Mouse (Mus musculus) liver, embryonic 16.5 days (tissue): ENCODE measurements at regions not wholly inside any gene's neighbourhood (a gene's known extent, or its start where the extent isn't known, plus 50 kb on each side); places are given as distances from the start of the nearest gene placed in this dataset.
"Not testable (repeated sequence)": the region's sequence is repeated elsewhere in the genome, so short reads cannot be mapped to it uniquely, and the experiment has no call there.

Source experiments
- ATAC-seq: fragments of 200-750 bp; cut with Nextera tagmentation; 2 replicates; pipeline ENCODE4 v1.8.0; 2017; ENCODE audit warnings: low read depth, mild to moderate bottlenecking, moderate number of reproducible peaks, moderate library complexity
- H3K27ac ChIP-seq: fragments of 300-500 bp; sonication (generic); 2 replicates; pipeline ENCODE4 v1.5.1; 2014; ENCODE audit warnings: mild to moderate bottlenecking, low read length
- H3K27me3 ChIP-seq: fragments of 300-500 bp; sonication (generic); 2 replicates; pipeline ENCODE4 v1.6.1; 2014; ENCODE audit warnings: low read depth, low read length, mixed read lengths; ENCODE audit not compliant: control insufficient read depth, insufficient read depth
- H3K36me3 ChIP-seq: fragments of 300-500 bp; sonication (generic); 2 replicates; pipeline ENCODE4 v1.6.1; 2014; ENCODE audit warnings: mild to moderate bottlenecking; ENCODE audit not compliant: control insufficient read depth, insufficient read depth
- H3K4me1 ChIP-seq: fragments of 300-500 bp; sonication (generic); 2 replicates; pipeline ENCODE4 v1.6.1; 2014; ENCODE audit warnings: low read depth, low read length, mixed read lengths; ENCODE audit not compliant: control insufficient read depth
- H3K4me2 ChIP-seq: fragments of 300-500 bp; sonication (generic); 2 replicates; pipeline ENCODE4 v1.6.1; 2014; ENCODE audit warnings: low read depth, low read length, mixed read lengths
- H3K4me3 ChIP-seq: fragments of 300-500 bp; sonication (generic); 2 replicates; pipeline ENCODE4 v1.5.1; 2014; ENCODE audit warnings: low read depth, mild to moderate bottlenecking, low read length
- H3K9ac ChIP-seq: fragments of 300-500 bp; sonication (generic); 2 replicates; pipeline ENCODE4 v1.6.1; 2014; ENCODE audit warnings: low read depth, low read length
- H3K9me3 ChIP-seq: fragments of 300-500 bp; sonication (generic); replicated peaks from 2 replicates; pipeline ENCODE4 v1.6.1; 2016; ENCODE audit warnings: low read length; ENCODE audit not compliant: control insufficient read depth
- WGBS: fragments of 180-500 bp; shearing (Covaris S2); extraction: QIAGEN DNeasy Blood & Tissue Kit; methylation state at CpG from one replicate; pipeline ENCODE4 v1.1.7; 2014; ENCODE audit not compliant: insufficient replicate concordance; 5-methylcytosine and 5-hydroxymethylcytosine counted together

GRCm38 (mm10) chr13:6921691-6922356 lies 273.2 kb upstream of the Pfkp start:
- WGBS: 33% methylated on average over 6 of the region's 6 CpGs

GRCm38 (mm10) chr13:6906000-6906399 lies 257.4 kb upstream of the Pfkp start:
- no peak for ATAC-seq
- no peaks in the 10 kb centered on the region for H3K36me3 ChIP-seq
- H3K27me3 ChIP-seq: no peaks in the 10 kb centered on the region
- no peaks in the 10 kb centered on the region for H3K9me3 ChIP-seq
- no peaks in the 10 kb centered on the region for H3K4me1 ChIP-seq
- H3K27ac ChIP-seq: no peak overlapping the region
- no peak overlapping the region for H3K4me3 ChIP-seq
- H3K9ac ChIP-seq: no peak overlapping the region
- H3K4me2 ChIP-seq: no peak overlapping the region

More at GRCm38 (mm10) chr13:6921691-6922356, 273.2 kb upstream of the Pfkp start:
- H3K4me1 ChIP-seq: no peaks in the 10 kb centered on the region
- H3K36me3 ChIP-seq: no peaks in the 10 kb centered on the region
- no peak for ATAC-seq
- H3K27ac ChIP-seq: no peak overlapping the region
- H3K4me3 ChIP-seq: no peak overlapping the region
- H3K9me3 ChIP-seq: no peaks in the 10 kb centered on the region
- H3K9ac ChIP-seq: no peak overlapping the region
- no peak overlapping the region for H3K4me2 ChIP-seq
- H3K27me3 ChIP-seq: no peaks in the 10 kb centered on the region

- H3K4me2 ChIP-seq: no peak overlapping the region
- H3K27ac ChIP-seq: no peak overlapping the region
- no peaks in the 10 kb centered on the region for H3K9me3 ChIP-seq
- no peak overlapping the region for H3K4me3 ChIP-seq
- H3K27me3 ChIP-seq: no peaks in the 10 kb centered on the region
- 51% methylated on average over 2 of the region's 2 CpGs for WGBS
- no peak overlapping the region for H3K9ac ChIP-seq
- no peaks in the 10 kb centered on the region for H3K4me1 ChIP-seq
- ATAC-seq: no peak
- H3K36me3 ChIP-seq: no peaks in the 10 kb centered on the region
These were observed 253.1 kb upstream of the Pfkp start for GRCm38 (mm10) chr13:6901682-6902081.

- no peak overlapping the region for H3K4me2 ChIP-seq
- no peaks in the 10 kb centered on the region for H3K27me3 ChIP-seq
- H3K4me3 ChIP-seq: no peak overlapping the region
- H3K36me3 ChIP-seq: no peaks in the 10 kb centered on the region
- ATAC-seq: no peak
- no peak overlapping the region for H3K27ac ChIP-seq
- no peaks in the 10 kb centered on the region for H3K4me1 ChIP-seq
- H3K9ac ChIP-seq: no peak overlapping the region
- WGBS: 54% methylated on average over 1 of the region's 1 CpGs
- no peaks in the 10 kb centered on the region for H3K9me3 ChIP-seq
These were observed 249.1 kb upstream of the Pfkp start for GRCm38 (mm10) chr13:6897666-6898065.

- H3K36me3 ChIP-seq: no peaks in the 10 kb centered on the region
- no peak overlapping the region for H3K27ac ChIP-seq
- H3K27me3 ChIP-seq: no peaks in the 10 kb centered on the region
- no peak for ATAC-seq
- H3K4me2 ChIP-seq: no peak overlapping the region
- H3K4me3 ChIP-seq: no peak overlapping the region
- no peaks in the 10 kb centered on the region for H3K9me3 ChIP-seq
- 55% methylated on average over 5 of the region's 5 CpGs for WGBS
- no peaks in the 10 kb centered on the region for H3K4me1 ChIP-seq
- H3K9ac ChIP-seq: no peak overlapping the region
These were observed 243.0 kb upstream of the Pfkp start for GRCm38 (mm10) chr13:6891458-6892076.

- not testable (repeated sequence) for ATAC-seq, H3K4me1 ChIP-seq
- WGBS: 18% methylated on average over 9 of the region's 9 CpGs
These were observed 240.9 kb upstream of the Pfkp start for GRCm38 (mm10) chr13:6889446-6889845.

GRCm38 (mm10) chr13:6888381-6888780 lies 239.8 kb upstream of the Pfkp start:
- Histone ChIP-seq H3K27ac (no peak overlapping the region), H3K27me3 (no peaks in the 10 kb centered on the region), H3K4me3 (no peak overlapping the region), H3K9me3 (no peaks in the 10 kb centered on the region), H3K4me2 (no peak overlapping the region), H3K36me3 (no peaks in the 10 kb centered on the region), H3K4me1 (no peaks in the 10 kb centered on the region), H3K9ac (no peak overlapping the region)
- WGBS: 66% methylated on average over 1 of the region's 1 CpGs
- ATAC-seq: no peak

More at GRCm38 (mm10) chr13:6889446-6889845, 240.9 kb upstream of the Pfkp start:
- H3K9ac ChIP-seq, H3K9me3 ChIP-seq, H3K36me3 ChIP-seq, H3K4me2 ChIP-seq, H3K4me3 ChIP-seq, H3K27ac ChIP-seq, H3K27me3 ChIP-seq: not testable (repeated sequence)

GRCm38 (mm10) chr13:6877018-6877901 lies 228.7 kb upstream of the Pfkp start:
- Histone ChIP-seq H3K36me3 (no peaks in the 10 kb centered on the region), H3K27ac (no peak overlapping the region), H3K9ac (no peak overlapping the region), H3K4me2 (no peak overlapping the region), H3K9me3 (no peaks in the 10 kb centered on the region), H3K4me1 (no peaks in the 10 kb centered on the region), H3K27me3 (no peaks in the 10 kb centered on the region), H3K4me3 (no peak overlapping the region)
- 58% methylated on average over 5 of the region's 5 CpGs for WGBS
- ATAC-seq: peak; percentile 86

GRCm38 (mm10) chr13:6862186-6862585 lies 213.6 kb upstream of the Pfkp start:
- no peaks in the 10 kb centered on the region for H3K27me3 ChIP-seq
- no peak overlapping the region for H3K27ac ChIP-seq
- H3K9ac ChIP-seq: no peak overlapping the region
- H3K9me3 ChIP-seq: no peaks in the 10 kb centered on the region
- no peak overlapping the region for H3K4me3 ChIP-seq
- H3K36me3 ChIP-seq: no peaks in the 10 kb centered on the region
- no peak overlapping the region for H3K4me2 ChIP-seq
- WGBS: 68% methylated on average over 1 of the region's 1 CpGs
- no peaks in the 10 kb centered on the region for H3K4me1 ChIP-seq
- ATAC-seq: no peak
